Mouse (Mus musculus) lung, postnatal 36 days (tissue): ENCODE data around the gene Sdhaf2.
"Not testable (repeated sequence)": the region's sequence is repeated elsewhere in the genome, so short reads cannot be mapped to it uniquely, and the experiment has no call there.

Experiments
- DNase-seq: peaks from one replicate; pipeline ENCODE4 v3.0.0; 2022; ENCODE audit warnings: mixed read lengths

The Sdhaf2 gene

GRCm38 (mm10) chr19:10525910-10526309, at the start of gene Sdhaf2:
TSS of gene Sdhaf2 (minus strand) at chr19:10526142.
- peak; percentile 59 for DNase-seq

DNA sequence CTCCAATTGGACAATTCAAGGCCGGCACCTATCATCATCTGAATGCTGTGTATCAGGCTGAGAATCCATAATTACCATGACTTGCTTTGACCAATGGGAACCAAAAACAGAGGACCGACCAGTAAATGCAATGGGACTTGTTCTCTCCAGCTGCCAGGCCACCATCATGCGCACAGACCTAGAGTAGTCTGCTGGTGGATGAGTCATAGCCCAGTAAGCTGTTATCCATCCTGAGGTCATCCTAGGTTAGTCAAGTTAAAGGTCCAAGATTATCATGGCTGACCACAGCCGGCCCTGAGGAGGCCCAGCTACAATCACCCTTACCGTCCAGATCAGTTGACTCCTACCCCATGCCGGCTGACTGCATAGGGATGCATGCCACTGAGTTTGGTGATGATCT, 43.7 kb upstream of the Sdhaf2 start:
- DNase-seq, result peak; percentile 11

DNA sequence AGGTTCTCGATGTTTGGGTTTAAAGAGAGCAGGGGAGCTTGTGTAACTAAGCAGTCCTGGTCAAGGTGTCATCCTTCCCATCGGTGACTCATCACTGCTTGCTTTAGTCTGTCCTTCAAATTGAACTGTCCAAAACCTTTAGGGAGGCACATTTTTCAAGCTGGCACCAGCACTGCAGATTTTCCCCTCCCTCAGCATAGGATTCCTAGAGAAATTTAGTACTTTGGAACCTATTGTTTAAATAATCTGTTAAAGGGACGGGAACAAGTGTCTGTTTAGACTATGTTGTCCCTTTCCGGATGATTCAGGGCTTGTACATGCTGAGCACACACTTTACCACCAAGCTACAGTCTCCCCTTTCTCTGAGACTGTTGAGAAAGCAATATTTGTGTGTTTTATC, 39.3 kb upstream of the Sdhaf2 start:
- no peak for DNase-seq

GRCm38 (mm10) chr19:10564278-10564677, 38.3 kb upstream of the Sdhaf2 start:
- no peak for DNase-seq

DNA sequence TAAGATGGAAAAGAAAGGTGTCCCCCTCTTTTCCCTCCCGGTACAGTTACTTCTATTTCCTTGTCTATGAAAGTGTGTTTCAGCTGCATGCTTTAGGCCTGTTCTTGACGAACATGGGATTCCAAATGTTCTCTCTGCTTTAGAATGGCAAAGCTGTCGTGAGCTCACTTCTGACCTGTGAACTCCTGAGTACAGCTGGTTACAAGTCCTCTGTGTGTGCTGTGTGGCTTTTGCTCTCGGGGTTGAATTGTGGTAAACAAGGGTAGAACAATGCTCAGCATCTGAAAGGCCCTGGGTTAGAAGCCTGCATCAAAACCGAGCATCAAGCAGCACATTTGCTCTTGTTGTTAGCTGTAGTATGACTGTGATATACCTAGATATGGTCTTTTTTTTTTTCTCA, 36.4 kb upstream of the Sdhaf2 start:
- no peak for DNase-seq

DNA sequence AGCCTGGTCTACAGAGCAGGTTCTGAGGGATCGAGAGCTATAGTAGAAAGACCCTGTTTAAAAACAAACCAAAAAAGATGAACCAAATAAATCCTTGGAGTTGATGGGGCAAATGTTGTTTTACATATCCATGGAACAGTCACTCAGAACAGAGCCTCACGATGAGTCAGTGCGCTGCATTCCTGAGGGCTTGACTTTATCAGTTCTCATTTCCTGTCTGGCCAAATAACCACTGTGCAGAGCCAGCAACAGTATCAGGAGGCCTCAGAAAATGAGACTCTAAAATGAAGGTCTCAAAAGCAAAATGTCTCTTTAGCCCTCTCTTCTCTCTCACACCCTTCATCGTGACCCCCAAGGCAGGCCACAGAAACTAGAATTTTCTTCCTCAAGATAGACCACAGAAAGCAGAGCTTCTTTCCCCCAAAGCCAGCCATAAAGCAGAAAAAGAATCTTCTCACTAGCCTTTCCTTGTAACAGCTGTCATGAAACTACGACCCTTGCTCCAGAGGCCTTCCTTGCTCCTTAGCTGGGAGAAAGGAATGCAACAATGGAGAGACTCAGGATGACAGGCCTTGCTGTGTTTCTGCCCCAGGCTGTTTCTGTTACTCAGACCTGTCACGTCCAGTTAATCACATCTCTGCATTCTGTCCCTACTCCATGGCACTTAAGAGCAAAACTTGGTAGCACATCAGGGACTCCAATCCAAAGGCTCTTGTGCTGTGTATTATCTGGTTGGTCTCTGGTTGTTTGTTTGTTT, 35.8 kb upstream of the Sdhaf2 start:
- peak; percentile 42 for DNase-seq

- peak; percentile 10 for DNase-seq
These were observed 34.2 kb upstream of the Sdhaf2 start for GRCm38 (mm10) chr19:10560108-10560507.

- not testable (repeated sequence) for DNase-seq
These were observed 32.0 kb upstream of the Sdhaf2 start for GRCm38 (mm10) chr19:10557837-10558375.

GRCm38 (mm10) chr19:10557430-10557829, 31.5 kb upstream of the Sdhaf2 start:
- no peak for DNase-seq

DNA sequence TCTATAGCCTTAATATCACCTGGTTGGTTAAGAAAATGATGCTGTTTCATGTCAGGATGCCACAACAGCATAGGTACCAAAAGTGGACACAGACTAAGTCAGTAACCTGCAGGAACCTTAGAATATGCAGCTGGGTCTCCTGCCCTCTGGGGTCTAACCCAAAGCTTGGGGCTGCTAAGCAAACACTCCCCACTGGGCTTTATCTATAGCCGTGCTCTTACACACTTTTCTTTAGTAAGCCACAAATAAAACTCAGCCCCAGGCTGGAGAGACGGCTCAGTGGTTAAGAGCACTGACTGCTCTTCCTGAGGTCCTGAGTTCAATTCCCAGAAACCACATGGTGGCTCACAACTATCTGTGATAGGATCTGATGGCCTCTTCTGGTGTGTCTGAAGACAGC, 31.1 kb upstream of the Sdhaf2 start:
- DNase-seq, result no peak

GRCm38 (mm10) chr19:10555624-10556510, 29.9 kb upstream of the Sdhaf2 start, which contains the start of gene Tmem216:
TSS of gene Tmem216 (minus strand) at chr19:10556238.
- DNase-seq, result peak; percentile 91

DNA sequence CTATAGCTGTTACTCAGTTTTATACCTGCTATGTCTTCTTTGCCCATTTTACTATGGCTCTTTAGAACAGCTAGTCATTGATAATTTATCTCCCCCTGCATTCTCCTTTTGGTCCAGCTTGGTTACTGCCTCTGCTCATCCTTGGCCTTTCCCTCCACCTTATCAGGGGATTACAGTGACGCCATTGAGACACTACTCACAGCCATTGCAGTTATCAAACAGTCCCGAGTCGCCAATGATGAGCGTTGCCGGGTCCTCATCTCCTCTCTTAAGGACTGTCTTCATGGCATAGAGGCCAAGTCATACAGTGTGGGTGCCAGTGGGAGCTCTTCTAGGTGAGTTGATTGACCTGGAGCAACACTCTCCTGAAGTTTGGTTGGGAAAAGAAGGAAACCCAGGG, 13.5 kb upstream of the Sdhaf2 start:
- DNase-seq, result no peak

- DNase-seq, result no peak
These were observed 4.1 kb upstream of the Sdhaf2 start for GRCm38 (mm10) chr19:10530082-10530481.

DNA sequence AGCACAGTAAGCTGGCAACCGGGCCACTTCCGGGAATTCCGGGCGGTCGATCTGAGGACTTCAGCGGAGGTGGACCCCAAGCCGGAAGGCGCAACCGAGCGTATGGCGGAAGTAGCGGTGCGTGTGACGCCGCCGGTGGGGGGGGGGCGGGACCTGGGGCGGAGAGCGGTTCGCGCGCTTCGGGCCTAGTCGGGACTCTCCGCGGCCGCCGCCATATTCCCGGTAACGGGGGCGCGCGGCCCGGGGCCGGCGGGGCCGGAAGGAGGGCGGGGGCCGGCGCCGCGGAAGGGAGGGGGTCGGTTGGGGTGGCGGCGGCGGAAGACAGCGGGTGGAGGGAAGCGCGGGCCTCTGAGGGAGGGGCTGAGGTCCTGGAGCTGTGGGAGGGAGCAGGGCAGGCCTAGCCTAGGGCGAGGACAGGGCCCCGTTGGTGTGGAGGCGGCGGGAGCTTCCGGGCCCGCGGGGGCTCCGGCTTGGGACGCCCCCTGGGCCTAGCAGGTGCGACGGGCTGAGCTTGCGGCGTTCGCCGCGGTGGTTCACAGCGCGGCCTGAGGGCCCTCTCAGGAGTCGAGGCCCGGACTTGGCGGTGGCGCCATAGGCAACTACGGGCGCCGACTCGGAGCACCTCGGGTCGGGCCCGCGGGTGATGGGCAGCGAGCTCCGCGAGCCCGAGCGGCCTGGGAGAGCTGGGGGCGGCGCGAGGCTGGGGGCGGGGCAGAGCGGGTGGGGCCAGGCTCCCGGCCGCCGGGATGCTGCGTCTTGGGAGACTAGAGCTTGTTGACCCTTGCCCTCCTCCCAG, 638 bp downstream of the Sdhaf2 start, which contains the start of gene Cpsf7:
Gene Cpsf7, plus strand, starts transcription at position 161 of the 796 bp plus-strand sequence.
- peak; percentile 95 for DNase-seq

- no peak for DNase-seq
These were observed 1.2 kb downstream of the Sdhaf2 start for GRCm38 (mm10) chr19:10524784-10525105.

- DNase-seq, result no peak
These were observed 2.4 kb downstream of the Sdhaf2 start for GRCm38 (mm10) chr19:10523483-10524080.

DNA sequence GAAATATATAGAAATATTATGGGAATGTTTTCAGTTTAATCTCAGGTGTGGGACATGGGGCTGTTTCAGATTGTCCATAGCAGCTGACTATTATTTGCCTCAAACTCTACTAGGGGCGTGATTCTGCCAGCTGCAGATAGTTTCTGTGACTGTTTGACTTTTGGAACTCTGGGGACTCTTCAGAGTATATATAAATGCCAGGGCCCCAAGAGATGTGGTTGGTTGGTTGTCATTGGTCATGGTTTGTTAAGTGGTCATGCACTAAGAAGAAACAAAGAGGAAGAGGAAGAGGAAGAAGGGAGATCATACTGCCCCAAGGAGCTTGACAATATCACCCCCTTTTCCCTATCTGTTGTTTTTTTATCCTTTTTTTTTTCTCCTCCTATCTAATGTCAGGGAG, 4.0 kb downstream of the Sdhaf2 start:
- no peak for DNase-seq

DNA sequence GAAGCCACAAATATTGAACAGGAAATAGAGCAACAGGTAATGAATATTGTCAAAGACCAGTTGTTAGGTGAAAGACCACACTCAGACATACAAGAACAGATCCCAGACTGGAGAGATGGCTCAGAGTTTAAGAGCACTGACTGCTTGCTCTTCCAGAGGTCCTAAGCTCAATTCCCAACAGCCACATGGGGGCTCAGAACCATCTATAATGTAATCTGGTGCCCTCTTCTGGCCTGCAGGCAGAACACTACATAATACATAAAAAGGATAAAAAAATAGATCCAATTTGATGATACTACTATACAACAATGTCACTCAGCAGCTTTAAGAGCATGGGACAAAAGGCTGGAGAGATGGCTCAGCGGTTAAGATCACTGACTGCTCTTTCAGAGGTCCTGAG, 5.6 kb downstream of the Sdhaf2 start:
- peak; percentile 19 for DNase-seq

GRCm38 (mm10) chr19:10510759-10511330, 15.1 kb downstream of the Sdhaf2 start:
- DNase-seq, result peak; percentile 65

DNA sequence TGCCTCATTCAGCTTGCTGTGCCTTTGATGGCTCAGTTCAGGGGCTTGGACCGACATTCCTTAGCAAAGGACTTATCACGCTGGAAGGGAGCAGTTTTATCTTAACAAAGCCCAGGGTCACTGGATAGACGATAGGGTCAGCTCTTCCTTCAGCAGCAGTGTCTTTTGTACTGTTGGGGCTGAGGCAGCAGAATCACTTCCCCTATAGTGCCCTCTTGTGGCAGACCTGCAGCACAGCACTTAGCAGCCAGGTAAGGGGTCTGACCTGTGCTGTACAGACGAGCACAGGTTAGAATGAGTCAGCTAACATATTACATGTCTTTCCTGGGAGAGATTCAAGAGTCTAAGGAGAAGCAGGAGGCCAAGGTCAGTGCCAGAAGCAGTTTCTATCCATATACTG, 23.4 kb downstream of the Sdhaf2 start:
- peak; percentile 30 for DNase-seq

DNA sequence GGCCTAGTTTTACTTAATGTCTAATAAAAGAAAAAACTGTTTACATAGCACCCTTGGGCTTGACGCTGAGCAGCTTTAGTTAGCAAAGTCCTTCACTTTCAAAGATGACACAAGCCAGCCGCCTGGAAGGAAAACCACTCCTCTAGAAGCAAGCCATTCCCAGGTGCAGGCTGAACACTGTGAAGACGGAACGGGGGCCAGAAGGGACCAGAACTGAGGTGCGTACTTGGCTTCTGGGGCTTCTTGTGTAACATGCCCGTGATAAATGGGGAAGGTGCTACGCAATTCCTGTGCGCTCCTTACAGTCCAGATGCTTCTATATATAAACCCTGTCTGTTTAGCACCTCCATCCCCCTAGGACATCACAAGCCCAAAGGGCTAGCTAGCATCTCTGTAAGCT, 25.4 kb downstream of the Sdhaf2 start:
- no peak for DNase-seq
